Comparison of ENCODE assay signal across 9 mouse cellular contexts in genomic region chr19:42316525-42316924, GRCm38 (mm10).
DNase-seq lines count a peak whose midpoint lies in the region; ATAC-seq lines count a peak whose summit lies in the region.
"Had no signal": no experiment of that assay in that cellular context is flagged by ENCODE, and none has a peak within 500 bp of the region (broad histone marks: within the 10 kb centered on the region; RNA-seq: fewer than 3 reads in every experiment).

No protein-coding gene starts in this region.

- no peak overlapping the region for H3K4me3 ChIP-seq in hindbrain, embryonic 14.5 days (replicated peaks; ENCODE audit: low read length)
- no peak overlapping the region for H3K4me3 ChIP-seq in neural tube, embryonic 15.5 days (replicated peaks)
- H3K4me3 ChIP-seq: limb, embryonic 12.5 days had no signal

- H3K36me3 ChIP-seq in hindbrain, embryonic 14.5 days (replicated peaks; ENCODE audit: control insufficient read depth, insufficient read depth), result no peaks in the 10 kb centered on the region
- H3K36me3 ChIP-seq in neural tube, embryonic 15.5 days, result no peaks in the 10 kb centered on the region
- H3K36me3 ChIP-seq: limb, embryonic 12.5 days had no signal

- H3K9me3 ChIP-seq in hindbrain, embryonic 14.5 days (ENCODE audit: control insufficient read depth, low read length), result no peaks in the 10 kb centered on the region
- no peaks in the 10 kb centered on the region for H3K9me3 ChIP-seq in neural tube, embryonic 15.5 days (replicated peaks)
- H3K9me3 ChIP-seq: limb, embryonic 12.5 days had no signal

- 77% methylated on average over 2 of the region's 2 CpGs for WGBS in hindbrain, embryonic 14.5 days
- WGBS in neural tube, embryonic 15.5 days, result 72% methylated on average over 2 of the region's 2 CpGs

- peak; percentile 28 for DNase-seq in cerebellum, adult 11-12 months
- DNase-seq in cerebellum, adult 11 months, result no peak
- DNase-seq in lung, postnatal 14 days, result peak; percentile 11
- DNase-seq in lung, postnatal 25 days (ENCODE audit: low spot score), result no peak
- peak; percentile 50 for DNase-seq in hindbrain, embryonic 14.5 days (ENCODE audit: low spot score)
- DNase-seq in embryo, embryonic 11 days, result no peak

- H3K4me2 ChIP-seq in hindbrain, embryonic 14.5 days (replicated peaks), result no peak overlapping the region
- no peak overlapping the region; the same call in 1 of the 2 replicates for H3K4me2 ChIP-seq in neural tube, embryonic 15.5 days
- H3K4me2 ChIP-seq: limb, embryonic 12.5 days had no signal

- H3K9ac ChIP-seq in hindbrain, embryonic 14.5 days, result no peak overlapping the region
- no peak overlapping the region for H3K9ac ChIP-seq in neural tube, embryonic 15.5 days (replicated peaks)
- H3K9ac ChIP-seq: limb, embryonic 12.5 days had no signal

- H3K27me3 ChIP-seq in hindbrain, embryonic 14.5 days (ENCODE audit: control insufficient read depth, insufficient read depth, low read length), result no peaks in the 10 kb centered on the region
- H3K27me3 ChIP-seq in neural tube, embryonic 15.5 days (replicated peaks), result no peaks in the 10 kb centered on the region

- peak overlapping the region; percentile 62 for H3K27ac ChIP-seq in hindbrain, embryonic 14.5 days
- H3K27ac ChIP-seq in neural tube, embryonic 15.5 days (replicated peaks), result peak overlapping the region; percentile 76
- H3K27ac ChIP-seq: limb, embryonic 12.5 days had no signal

- ATAC-seq in hindbrain, embryonic 14.5 days (ENCODE audit: low FRiP score), result peak; percentile 18; the same call in 1 of the 2 replicates
- peak; percentile 39 for ATAC-seq in neural tube, embryonic 15.5 days (ENCODE audit: low FRiP score)
- no peak for ATAC-seq in granulocyte monocyte progenitor cell, adult 5-6 weeks (replicated peaks; ENCODE audit: poor library complexity, severe bottlenecking)

- peaks cover 40% of the 10 kb centered on the region for H3K4me1 ChIP-seq in hindbrain, embryonic 14.5 days (replicated peaks; ENCODE audit: control insufficient read depth, insufficient read depth, low read length)
- peaks cover 65% of the 10 kb centered on the region for H3K4me1 ChIP-seq in neural tube, embryonic 15.5 days

Comparison
In these comparisons a context has a peak if more than half of its experiments do, and no peak if none do; other contexts are left out.
1. DNase-seq: peak in cerebellum, adult 11-12 months (single experiment), lung, postnatal 14 days (single experiment) and hindbrain, embryonic 14.5 days (single experiment); none in cerebellum, adult 11 months (single experiment), lung, postnatal 25 days (single experiment) and embryo, embryonic 11 days (single experiment).